Mouse (Mus musculus) heart, postnatal 0 days (tissue): Measurements from ENCODE around the gene Capn5. TPM values are rescaled to one million over a fixed set of nuclear protein-coding genes. Genes with fewer than 3 reads are reported as not detected.

ENCODE experiments used
- ATAC-seq: fragments of 200-750 bp; cut with Nextera tagmentation; 2 replicates; pipeline ENCODE4 v1.8.0; 2017; ENCODE audit warnings: low read depth, moderate number of reproducible peaks, moderate library complexity; ENCODE audit not compliant: insufficient read depth
- DNase-seq: peaks from one replicate; pipeline ENCODE4 v3.0.0-alpha.2; 2016; ENCODE audit warnings: low spot score
- H3K27ac ChIP-seq: fragments of 300-500 bp; sonication (generic); 2 replicates; pipeline ENCODE4 v1.5.1; 2014; ENCODE audit warnings: low read depth, mild to moderate bottlenecking
- H3K27me3 ChIP-seq: fragments of 300-500 bp; sonication (generic); 2 replicates; pipeline ENCODE4 v1.6.1; 2014; ENCODE audit warnings: low read length, mixed read lengths; ENCODE audit not compliant: control insufficient read depth, insufficient read depth
- H3K36me3 ChIP-seq: fragments of 300-500 bp; sonication (generic); replicated peaks from 2 replicates; pipeline ENCODE4 v1.6.1; 2014; ENCODE audit warnings: low read length, mixed read lengths; ENCODE audit not compliant: control insufficient read depth, insufficient read depth
- H3K4me1 ChIP-seq: fragments of 300-500 bp; sonication (generic); 2 replicates; pipeline ENCODE4 v1.6.1; 2014; ENCODE audit warnings: antibody characterized with exemption; ENCODE audit not compliant: control insufficient read depth, insufficient read depth
- H3K4me2 ChIP-seq: fragments of 300-500 bp; sonication (generic); 2 replicates; pipeline ENCODE4 v1.6.1; 2014; ENCODE audit warnings: low read depth, mild to moderate bottlenecking, low read length, moderate library complexity
- H3K4me3 ChIP-seq: fragments of 300-500 bp; sonication (generic); 2 replicates; pipeline ENCODE4 v1.5.1; 2014; ENCODE audit warnings: low read depth, low read length
- H3K9ac ChIP-seq: fragments of 300-500 bp; sonication (generic); replicated peaks from 2 replicates; pipeline ENCODE4 v1.6.1; 2014; ENCODE audit warnings: low read depth, low read length, mixed read lengths
- H3K9me3 ChIP-seq: fragments of 300-500 bp; sonication (generic); replicated peaks from 2 replicates; pipeline ENCODE4 v1.6.1; 2016; ENCODE audit warnings: low read length; ENCODE audit not compliant: control insufficient read depth
- CTCF ChIP-seq: IDR thresholded peaks from 2 replicates; pipeline ENCODE4 v1.5.1; 2016; ENCODE audit warnings: antibody characterized with exemption, control low read depth, low read depth
- EP300 ChIP-seq: IDR thresholded peaks from 2 replicates; pipeline ENCODE4 v1.6.1; 2016; ENCODE audit warnings: antibody characterized with exemption, low read depth
- WGBS: fragments of 180-500 bp; shearing (Covaris S2); extraction: QIAGEN DNeasy Blood & Tissue Kit; methylation state at CpG from one replicate; pipeline ENCODE4 v1.1.7; 2014; 5-methylcytosine and 5-hydroxymethylcytosine counted together
- polyA plus RNA-seq: library from polyadenylated mRNA; unstranded; fragments of >200 nt; fragmentation: Nextera tagmentation; extraction: Ambion mirVana; gene quantifications from 2 replicates; pipeline ENCODE4 v1.2.1, GENCODE M21; 2015
- total RNA-seq: library from RNA; depleted of rRNA; stranded (reverse); fragments of >200 nt; gene quantifications from 2 replicates; pipeline ENCODE4 v1.2.3, GENCODE M21; 2014; ENCODE audit warnings: low replicate concordance

Capn5 gene
- total and polyA plus RNA-seq, 2 experiments from 2014 or later: 1.1 to 5.6 TPM

GRCm38 (mm10) chr7:98104481-98105435 is 73.3 kb downstream of the Capn5 start:
- Histone ChIP-seq H3K27me3 (peaks cover under 1% of the 10 kb centered on the region; the same call in 1 of the 2 replicates), H3K4me1 (peaks cover 16% of the 10 kb centered on the region), H3K36me3 (no peaks in the 10 kb centered on the region), H3K27ac (peak overlapping the region; percentile 77), H3K9me3 (no peaks in the 10 kb centered on the region), H3K9ac (no peak overlapping the region), H3K4me3 (no peak overlapping the region), H3K4me2 (no peak overlapping the region)
- ATAC-seq (peak; percentile 53), DNase-seq (peak; percentile 47)
- WGBS: 50% methylated on average over 16 of the region's 16 CpGs
- no peak for TF ChIP-seq CTCF
- TF ChIP-seq EP300: no peak

DNA sequence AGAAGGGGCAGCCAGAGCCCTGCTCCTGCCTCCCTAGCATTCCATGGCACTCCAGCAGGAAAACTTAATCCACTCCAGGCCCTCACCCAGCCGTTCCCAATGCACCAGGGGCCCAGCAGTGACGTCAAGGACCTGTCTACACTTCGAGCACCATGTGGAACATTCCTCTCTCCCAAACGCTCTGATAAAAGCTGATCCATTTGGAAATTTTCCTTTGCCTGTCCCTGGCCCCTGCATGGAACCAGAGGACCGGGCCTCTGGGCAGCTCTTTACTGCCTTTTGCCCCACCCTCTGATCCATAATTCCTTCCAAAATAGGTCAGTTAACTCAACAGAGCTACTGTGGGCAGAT is 74.2 kb downstream of the Capn5 start:
- DNase-seq: peak; percentile 47
- H3K9ac ChIP-seq: no peak overlapping the region

DNA sequence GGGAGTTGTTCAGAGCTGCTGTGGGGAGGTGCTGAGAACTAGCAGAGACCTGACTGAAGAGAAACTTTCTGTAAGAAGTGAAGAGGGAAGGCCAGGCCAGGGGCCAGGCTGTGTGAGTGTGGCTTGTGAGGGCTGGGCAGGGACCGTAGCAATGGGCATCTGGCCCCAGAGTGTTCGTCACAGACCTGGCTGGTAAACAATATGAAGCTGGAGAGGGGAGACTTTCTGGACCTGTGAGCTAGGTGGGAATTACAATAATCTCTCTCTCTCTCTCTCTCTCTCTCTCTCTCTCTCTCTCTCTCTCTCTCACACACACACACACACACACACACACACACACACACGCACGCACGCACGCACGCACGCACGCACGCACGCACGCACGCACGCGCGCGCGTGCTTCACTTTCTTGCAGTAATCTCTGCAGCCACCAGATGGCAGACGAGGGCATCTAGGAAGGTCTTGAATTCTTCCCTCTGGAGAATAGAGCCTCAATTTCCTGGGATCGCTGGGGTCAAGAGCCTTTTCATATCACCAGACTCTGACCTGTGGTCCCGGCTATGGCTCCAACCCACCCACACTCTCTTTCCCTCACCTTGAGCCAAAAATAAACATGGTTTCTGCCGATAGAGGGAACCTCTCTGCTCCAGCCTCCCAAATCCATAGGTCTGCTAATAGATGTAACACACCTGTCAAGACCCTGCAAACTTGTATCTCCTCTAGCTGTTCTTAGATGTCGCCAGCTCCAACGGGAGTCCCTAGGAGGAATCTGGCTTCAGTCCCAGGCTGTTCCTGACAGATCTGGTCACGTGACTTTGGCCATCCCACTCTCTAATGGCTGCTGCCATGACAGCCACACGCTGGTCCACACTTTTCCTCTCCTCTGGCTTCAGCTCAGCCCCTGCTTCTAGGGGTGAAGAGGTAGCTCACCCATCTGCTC is 74.8 kb downstream of the Capn5 start:
- H3K9ac ChIP-seq: peak overlapping the region; percentile 45
- peak; percentile 43 for ATAC-seq
- peaks cover 16% of the 10 kb centered on the region for H3K4me1 ChIP-seq
- peak overlapping the region; percentile 28 for H3K4me3 ChIP-seq
- 8% methylated on average over 23 of the region's 26 CpGs for WGBS
- DNase-seq: peak; percentile 76
- peak overlapping the region; percentile 77 for H3K27ac ChIP-seq
- no peaks in the 10 kb centered on the region for H3K9me3 ChIP-seq
- H3K4me2 ChIP-seq: peak overlapping the region; percentile 57
- H3K27me3 ChIP-seq: no peaks in the 10 kb centered on the region
- H3K36me3 ChIP-seq: no peaks in the 10 kb centered on the region
- no peak for TF ChIP-seq EP300
- TF ChIP-seq CTCF: peak; percentile 80

More for the DNA sequence above, 74.2 kb downstream of the Capn5 start:
- ATAC-seq: peak; percentile 37
- Histone ChIP-seq H3K27me3 (no peaks in the 10 kb centered on the region), H3K36me3 (no peaks in the 10 kb centered on the region), H3K4me3 (no peak overlapping the region), H3K27ac (peak overlapping the region; percentile 77), H3K4me1 (peaks cover 16% of the 10 kb centered on the region), H3K4me2 (no peak overlapping the region), H3K9me3 (no peaks in the 10 kb centered on the region)
- TF ChIP-seq CTCF (no peak), EP300 (no peak)
- 25% methylated on average over 5 of the region's 5 CpGs for WGBS

DNA sequence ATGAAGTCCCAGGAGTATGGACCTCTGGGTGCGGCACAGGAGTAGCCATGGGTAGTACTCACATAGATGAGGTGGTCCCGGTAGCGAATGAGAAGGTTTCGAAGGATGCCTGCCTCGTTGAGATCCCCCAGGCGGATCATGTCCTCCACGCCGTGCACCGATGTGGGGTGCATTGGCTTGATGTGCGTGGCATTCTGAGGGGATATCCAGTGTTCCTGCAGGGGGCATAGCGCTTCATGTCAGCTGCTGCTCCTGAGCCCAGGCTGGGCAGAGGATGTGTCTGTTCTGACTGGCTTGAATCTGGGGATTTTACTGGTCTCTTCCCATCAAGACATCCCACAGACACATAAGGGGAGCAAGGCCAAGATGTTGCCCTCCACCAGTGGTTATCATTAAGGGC is 75.6 kb downstream of the Capn5 start:
- Histone ChIP-seq H3K27me3 (no peaks in the 10 kb centered on the region), H3K4me3 (no peak overlapping the region), H3K4me2 (peak overlapping the region; percentile 57), H3K4me1 (peaks cover 16% of the 10 kb centered on the region), H3K9ac (peak overlapping the region; percentile 45), H3K9me3 (0 out of 2 replicates have a peak, but pooled peaks cover under 1% of the 10 kb centered on the region), H3K27ac (peak overlapping the region; percentile 68; the same call in 1 of the 2 replicates), H3K36me3 (no peaks in the 10 kb centered on the region)
- ATAC-seq (no peak), DNase-seq (no peak)
- TF ChIP-seq CTCF: no peak
- TF ChIP-seq EP300: no peak
- 96% methylated on average over 11 of the region's 11 CpGs for WGBS

DNA sequence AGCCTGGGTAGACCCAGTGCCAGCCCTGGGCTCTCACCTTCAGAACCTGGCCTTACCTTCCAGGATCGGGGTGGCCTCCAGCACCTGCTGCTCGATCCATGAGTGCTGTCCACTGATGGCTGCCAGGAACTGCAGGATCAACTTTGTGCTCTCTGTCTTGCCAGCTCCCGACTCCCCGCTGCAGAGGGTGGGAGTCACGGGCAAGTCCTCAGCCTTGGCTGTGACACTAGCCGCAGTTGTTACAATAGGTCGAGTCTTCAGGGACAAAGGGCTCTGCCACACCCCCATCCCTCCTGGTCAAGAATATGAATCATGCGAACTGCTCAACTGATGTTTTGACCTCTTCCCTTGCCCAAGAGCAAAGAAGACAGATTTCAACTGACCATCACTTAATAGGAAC is 80.5 kb downstream of the Capn5 start:
- WGBS: 89% methylated on average over 8 of the region's 8 CpGs
- Histone ChIP-seq H3K4me3 (no peak overlapping the region), H3K27me3 (no peaks in the 10 kb centered on the region), H3K4me2 (no peak overlapping the region), H3K27ac (no peak overlapping the region), H3K9me3 (0 out of 2 replicates have a peak, but pooled peaks cover 6% of the 10 kb centered on the region), H3K4me1 (no peaks in the 10 kb centered on the region), H3K36me3 (no peaks in the 10 kb centered on the region), H3K9ac (no peak overlapping the region)
- no peak for DNase-seq
- no peak for TF ChIP-seq CTCF
- no peak for TF ChIP-seq EP300
- ATAC-seq: no peak
